Mouse (Mus musculus): ENCODE results near the gene Hsd17b2.

Gene Hsd17b2

DNA sequence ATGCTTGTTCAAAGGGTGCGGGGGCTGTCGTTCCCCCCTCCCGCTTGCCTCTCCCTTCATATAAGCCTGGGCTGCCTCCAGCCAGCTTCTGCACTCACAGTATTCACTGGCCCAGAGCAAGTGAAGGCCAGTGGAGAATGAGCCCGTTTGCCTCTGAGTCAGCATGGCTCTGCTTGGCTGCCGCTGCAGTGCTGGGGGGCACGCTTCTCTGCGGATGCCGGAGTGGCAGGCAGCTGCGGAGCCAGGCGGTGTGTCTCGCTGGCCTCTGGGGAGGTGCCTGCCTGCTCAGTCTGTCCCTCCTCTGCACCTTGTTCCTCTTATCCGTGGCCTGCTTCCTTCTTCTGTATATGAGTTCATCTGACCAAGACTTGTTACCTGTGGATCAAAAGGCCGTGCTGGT lies at the start of gene Hsd17b2:
Hsd17b2 (plus strand) TSS at position 46 of the 400 bp plus-strand sequence.
- DNase-seq (ENCODE audit: extremely low read depth, low read depth), result no peak

DNA sequence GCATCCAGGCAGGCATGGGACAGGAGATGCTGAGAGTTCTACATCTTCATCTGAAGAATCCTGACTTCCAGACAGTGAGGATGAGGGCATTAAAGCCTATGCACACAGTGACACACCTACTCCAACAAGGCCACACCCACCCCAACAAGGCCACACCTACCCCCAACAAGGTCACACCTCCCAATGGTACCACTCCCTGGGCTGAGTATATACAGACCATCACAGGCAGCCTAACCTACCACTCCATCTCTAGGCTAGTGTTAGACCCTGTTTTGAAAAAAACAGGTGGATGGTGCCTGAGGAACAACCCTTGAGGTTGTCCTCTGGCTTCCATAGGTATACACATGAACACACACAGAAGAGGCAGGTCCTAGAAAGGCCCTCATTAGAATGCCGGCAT lies 49.4 kb upstream of the Hsd17b2 start:
- DNase-seq (ENCODE audit: extremely low read depth, low read depth), result no peak

DNA sequence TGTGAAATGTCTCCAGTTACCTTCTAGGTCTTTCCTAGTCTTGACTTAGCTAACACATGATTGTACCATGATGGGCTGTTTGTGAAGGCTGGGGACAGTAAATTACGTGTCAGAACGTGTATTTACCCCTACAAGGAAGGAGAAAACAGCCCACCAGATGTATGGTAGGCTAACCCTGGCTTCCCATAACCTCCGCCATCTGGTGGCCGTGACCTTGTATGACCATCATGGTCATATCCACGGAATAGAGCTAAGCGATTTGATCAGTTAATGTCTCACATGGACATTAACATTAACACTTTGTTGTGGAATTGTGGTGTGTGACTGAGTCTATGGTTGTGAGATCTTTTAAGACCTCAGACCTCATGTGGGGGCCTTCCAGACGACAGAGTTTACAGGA lies 42.7 kb upstream of the Hsd17b2 start:
- no peak for DNase-seq (ENCODE audit: extremely low read depth, low read depth)

DNA sequence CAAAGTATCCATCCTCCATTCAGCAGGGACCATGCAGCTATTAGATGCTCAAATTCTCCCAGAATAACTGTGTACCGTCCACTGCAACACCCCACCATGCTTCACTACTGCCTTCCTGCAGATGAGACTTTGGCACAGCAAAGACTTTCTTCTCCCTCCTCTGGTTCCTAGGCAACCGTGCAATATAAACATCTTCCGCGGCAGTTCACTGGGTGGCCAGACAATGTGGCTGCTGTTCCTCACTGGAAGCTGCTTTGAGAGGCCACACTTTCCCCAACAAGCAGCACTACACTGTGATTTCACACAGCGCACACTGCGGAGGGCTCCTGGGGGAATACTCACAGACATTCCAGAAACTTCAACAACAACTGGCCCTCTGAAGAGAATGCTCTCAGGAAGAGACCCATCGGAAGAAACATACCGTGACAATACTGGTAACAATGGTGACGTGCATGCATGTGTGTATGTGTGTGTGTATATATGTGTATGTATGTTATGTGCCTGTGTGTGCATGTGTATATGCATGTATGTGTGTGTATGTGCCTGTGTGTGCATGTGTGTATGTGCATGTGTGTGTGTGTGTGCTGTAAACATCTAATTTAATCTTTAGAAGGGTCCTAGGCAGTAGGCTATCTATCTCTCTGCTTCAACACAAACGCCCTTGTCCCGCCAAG lies 41.2 kb upstream of the Hsd17b2 start:
- no peak for DNase-seq (ENCODE audit: extremely low read depth, low read depth)

DNA sequence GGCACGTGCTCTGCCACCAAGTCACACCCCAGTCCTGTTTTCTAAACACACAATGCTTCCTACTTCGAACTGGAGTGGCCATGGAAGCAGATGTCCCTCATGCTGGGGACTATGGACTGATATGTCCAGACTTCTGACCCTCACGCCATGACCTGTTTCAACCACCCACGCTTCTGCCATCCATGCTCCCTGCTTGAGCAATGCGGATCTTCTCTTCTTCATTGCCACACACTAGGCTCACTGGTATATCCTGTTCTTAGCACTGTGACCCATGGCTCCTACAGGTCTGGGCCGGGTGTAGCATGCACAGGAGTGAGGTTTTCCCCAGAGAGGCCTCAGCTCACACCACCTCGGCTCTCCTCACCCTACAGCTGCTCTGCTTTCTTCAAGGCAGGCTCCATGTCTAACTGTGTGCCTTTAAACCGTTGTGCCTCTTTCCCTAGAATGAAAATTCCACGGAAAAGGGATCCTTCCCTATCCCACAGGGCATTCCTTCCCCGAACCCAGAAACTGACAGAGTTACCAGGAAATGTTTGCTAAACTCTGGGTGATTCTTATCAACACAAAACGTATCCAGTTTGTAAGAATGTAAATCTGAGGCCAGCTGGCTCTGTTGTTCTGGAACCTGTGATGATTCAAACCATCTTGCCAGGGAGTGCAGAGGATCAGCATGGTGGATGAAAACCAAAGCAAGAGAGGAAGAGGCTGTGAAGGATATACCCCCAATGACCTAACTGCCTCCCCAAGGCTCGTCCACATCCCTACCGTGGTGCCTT lies 34.2 kb upstream of the Hsd17b2 start:
- DNase-seq (ENCODE audit: extremely low read depth, low read depth), result no peak

DNA sequence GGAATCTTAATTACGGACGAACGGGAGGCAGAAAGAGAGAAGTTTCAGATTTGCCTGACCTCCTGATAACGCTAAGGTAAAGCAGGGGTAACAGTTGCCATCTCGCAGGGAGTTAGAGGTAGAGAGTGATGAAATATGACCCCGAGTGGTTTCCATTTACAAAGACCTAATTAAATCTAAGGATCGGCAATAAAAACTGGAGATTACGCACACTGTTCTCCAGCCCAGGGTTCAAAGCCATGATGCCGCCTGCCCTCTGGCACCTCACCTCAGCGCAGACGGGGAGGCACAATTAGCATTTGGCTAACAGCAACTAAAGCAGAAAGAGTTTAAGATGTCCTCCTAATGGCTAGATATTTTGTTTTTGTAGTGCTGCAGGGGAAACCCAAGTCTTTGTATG lies 31.2 kb upstream of the Hsd17b2 start:
- no peak for DNase-seq (ENCODE audit: extremely low read depth, low read depth)

DNA sequence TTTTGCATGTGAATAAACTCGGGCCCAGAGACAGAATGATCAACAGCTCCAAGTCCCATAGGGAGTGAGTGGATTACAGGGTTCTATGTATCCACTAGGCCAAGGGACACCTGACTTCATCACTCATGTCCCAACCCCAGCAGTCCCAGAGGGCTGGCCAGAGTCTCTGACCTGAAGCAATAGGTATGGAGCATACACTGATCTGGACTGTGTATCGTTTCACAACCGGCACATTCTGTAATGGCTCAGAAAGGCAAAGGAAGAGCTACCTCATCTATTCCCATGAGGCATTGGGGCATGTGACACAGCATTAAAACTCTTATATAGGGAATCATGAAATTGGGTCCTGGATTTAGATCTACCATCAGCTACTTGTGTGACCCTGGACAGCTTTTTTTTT lies 29.1 kb upstream of the Hsd17b2 start:
- DNase-seq (ENCODE audit: extremely low read depth, low read depth), result no peak

DNA sequence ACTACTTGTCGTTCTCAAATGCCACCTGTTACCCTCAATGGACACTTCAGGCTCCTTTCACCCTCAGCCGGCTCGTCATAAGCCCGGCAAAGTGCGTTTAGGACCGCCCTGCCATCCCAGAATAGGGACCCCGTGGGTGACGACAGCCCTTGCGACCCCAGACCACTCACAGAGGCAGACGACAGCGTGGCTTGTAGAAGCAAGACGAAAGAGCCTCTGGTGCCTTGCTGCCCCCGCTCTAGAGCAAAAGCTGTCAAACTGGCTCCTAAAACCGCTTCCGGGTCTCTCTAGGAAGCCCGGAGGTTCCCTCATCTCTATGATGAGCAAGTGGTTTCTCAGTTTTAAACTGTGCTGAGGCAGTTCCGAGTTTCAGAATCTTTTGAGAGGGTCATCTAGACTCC lies 28.3 kb upstream of the Hsd17b2 start, which contains the start of gene Sdr42e1:
Sdr42e1 (minus strand) TSS at position 260 of the 401 bp plus-strand sequence.
- DNase-seq (ENCODE audit: extremely low read depth, low read depth), result no peak

DNA sequence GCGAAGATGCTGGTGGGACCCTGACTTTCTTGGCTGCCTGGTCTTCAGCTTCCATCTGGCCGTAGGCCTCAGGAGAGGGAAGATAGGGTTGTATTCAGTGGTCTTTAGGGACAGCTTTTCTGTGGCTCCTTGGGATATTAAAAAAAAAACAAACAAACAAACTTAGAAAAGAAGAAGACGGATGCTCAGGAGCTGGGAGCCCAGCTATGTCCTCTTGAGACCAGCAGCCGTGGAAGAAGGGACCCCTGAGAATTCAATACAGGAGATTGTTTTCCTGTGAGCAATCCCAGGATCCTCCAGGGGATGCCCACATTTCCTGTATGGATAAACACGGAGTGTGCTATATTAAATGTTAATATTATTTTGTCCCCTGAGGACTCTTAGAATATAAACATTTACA lies 26.5 kb upstream of the Hsd17b2 start:
- DNase-seq (ENCODE audit: extremely low read depth, low read depth), result no peak

DNA sequence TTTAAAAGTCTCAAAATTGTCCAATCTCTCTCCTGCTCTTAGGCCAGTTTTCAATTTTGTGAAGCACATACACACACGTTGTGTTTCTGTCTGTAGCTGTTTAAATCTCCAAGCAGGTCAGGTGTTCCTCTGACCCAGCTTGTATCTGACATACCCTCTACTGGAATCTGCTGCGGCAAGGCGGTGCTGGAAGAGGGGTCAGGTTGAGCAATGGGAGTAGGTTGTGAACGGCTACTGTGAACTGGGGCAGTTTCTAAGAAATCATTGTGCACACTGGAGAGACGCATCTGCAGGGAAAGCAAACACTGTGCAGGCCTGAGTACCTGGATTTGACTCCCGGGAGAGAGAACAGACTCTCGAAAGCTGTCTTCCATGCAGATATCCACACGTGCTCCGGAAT lies 25.2 kb upstream of the Hsd17b2 start:
- no peak for DNase-seq (ENCODE audit: extremely low read depth, low read depth)

DNA sequence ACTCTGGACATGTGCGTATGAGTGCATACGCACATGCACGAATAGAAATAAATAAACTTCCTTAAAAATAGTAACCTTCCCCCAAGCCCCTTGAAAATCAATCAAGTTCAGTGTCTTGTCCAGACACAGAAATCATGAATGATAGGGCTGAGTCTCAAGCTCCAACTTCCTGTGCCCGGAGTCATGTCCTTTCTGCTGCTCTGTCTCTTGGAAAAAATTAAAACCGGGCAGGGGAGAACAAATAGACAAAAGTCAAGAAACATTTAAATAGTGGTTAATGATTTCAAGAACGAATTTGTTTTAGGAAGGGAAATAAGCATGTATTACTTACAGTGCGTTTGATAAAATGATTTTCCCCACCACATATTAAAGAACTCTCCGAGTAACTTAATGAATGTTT lies 24.7 kb upstream of the Hsd17b2 start:
- no peak for DNase-seq (ENCODE audit: extremely low read depth, low read depth)

DNA sequence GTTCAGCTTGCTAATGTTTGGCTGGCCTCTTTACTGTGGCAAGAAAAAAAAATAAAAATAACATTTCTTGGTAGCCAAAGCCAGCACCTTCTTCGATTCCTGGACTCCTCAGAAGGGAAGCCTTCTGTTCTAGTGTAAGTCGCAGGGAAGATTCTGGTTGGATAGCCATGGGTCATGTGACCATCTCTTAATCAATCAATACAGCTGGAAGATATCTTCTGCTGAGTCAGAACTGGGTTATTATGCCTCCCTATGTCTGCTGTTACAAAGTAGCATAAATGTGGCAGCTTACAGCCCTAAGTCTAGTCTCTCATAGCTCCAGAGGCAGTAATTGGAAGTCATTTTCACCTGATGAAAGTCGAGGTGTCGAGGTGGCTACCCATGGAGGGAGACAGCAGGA lies 23.1 kb upstream of the Hsd17b2 start:
- DNase-seq (ENCODE audit: extremely low read depth, low read depth), result no peak

DNA sequence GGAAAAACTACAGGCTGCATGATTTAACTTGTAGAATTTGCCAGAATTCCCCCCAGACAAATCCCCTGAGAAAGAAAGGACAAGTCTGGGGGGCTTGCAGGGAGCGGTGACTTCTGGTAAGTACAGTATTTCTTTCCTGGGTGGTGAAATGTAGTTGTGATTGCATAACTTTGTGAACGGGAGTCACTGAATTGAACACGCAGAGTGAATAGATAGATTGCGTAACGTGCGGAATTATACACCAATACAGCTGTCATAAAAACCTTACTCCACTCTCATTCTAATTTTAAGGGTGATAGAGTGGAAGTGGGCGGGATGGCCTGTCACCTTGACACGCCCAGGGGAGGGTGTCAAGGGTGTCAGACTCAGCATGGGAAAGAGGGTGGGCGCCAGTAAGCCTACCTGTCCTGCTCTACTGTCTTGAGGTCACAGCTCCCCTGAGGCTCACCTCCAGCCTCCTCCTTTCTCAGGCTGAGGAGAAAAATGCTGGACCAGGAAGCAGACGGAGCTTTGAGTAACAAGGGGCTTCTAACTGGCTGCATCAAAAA lies 17.7 kb upstream of the Hsd17b2 start:
- no peak for DNase-seq (ENCODE audit: extremely low read depth, low read depth)

DNA sequence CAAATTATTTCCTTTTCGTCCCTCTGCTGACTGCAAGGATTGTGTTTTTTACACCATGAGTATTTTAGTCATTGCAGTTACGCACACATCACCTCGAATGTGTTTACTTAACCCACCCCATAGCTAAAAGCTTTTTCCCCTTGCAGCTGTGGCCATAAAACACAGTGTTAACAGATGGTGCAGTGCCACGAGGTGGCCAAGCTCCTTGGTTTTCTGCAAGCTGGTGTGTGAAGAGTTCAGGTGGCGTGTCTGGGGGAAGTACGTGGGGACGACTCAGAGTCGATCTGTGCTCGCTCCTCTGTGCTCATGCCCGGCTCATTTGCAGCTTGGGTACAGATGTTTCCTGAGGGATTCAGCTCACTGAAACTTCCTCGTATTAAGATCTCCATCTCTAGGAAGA lies 17.2 kb upstream of the Hsd17b2 start:
- DNase-seq (ENCODE audit: extremely low read depth, low read depth), result no peak

DNA sequence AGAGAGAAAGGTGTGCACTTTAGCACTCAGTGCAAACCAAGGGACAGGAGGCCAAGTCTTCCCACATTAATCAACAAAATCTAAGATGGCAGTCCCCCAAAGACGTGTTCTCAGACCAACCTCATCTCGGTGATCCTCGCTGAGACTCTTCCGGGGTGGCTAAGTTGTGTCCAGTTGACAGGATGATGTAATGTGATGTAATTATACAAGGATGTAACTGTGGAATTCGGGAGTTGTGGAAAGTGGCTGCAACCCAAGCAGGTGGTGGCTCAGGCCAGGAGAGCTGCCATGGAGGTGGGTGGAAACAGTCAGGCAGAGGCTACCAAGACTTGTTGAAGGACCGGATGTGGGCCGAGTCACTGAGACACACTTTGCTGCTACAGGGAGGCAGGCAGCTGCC lies 13.8 kb upstream of the Hsd17b2 start:
- DNase-seq (ENCODE audit: extremely low read depth, low read depth), result no peak

DNA sequence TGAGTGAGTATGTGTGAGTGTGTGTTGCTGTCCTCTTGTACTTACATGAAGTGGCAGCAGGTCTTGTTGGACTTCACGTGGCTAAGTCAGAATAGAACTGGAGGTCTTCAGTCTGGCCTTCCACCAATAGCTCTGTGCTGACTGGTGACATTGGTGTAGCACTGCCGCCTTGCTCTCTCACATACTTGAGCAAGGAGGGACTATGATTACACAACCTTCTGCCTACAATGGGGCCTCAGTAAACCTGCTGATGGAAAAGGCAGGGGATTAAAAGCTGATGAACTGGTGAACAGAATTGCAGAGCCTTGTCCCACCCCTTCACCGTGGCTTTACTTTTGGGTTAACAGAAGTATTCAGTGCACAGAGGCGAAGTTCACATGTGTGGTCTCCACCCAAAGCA lies 9.6 kb upstream of the Hsd17b2 start:
- no peak for DNase-seq (ENCODE audit: extremely low read depth, low read depth)

DNA sequence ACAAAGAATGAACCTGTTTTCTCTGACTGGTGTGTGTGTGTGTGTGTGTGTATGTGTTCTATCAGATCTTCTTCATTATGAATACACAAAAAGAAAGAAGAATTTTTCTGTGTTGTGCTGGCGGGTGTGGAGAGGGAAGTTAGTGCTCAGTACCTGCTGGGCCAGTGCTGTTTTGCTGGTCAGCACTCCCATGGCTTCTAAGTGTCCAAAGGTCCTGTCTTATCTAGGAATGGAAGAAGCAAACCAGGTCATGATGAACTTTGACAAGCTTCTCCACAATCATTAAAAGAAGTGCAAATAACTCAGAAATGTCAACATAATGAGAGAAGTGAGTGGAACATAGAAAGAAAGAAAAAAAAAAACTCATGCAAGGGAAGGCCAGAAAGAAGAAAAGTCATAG lies 6.1 kb upstream of the Hsd17b2 start:
- no peak for DNase-seq (ENCODE audit: extremely low read depth, low read depth)

DNA sequence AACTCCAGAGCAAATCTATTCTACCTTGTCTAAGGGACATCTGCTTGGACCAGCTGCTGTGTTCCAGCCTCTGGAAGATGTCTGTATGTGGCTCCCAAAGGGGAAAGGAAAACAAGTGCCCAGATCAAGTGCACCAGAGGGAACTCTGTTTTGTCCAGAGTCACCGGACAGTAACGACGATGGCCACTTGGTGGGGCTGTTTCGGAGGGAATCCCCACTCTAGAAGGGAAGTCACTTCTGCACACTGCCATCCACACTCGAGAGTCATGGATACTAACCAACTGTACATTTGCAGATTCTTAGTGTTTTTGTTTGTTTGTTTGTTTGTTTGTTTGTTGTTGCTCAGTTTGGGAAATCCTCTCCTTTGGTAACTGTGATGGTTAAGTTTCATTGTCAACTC lies 4.5 kb upstream of the Hsd17b2 start:
- no peak for DNase-seq (ENCODE audit: extremely low read depth, low read depth)

DNA sequence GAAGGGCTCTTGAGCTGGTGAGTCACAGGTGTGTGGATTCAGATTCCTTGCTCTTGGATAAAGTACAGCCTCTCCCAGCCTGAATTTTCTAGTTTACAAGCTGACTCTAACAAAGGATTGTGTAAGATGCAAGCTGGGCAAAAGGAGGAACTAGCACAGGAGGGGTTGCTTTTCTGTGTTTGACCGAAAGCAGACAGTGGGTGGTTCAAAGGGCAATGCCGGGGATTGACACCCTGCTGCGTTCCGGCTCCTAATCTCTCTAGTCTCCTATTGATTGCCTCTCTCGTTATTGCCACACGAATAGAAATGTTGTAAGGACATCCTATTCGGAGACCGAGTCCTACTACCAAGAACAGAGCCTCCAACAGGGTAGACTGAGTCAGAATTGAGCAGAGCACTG lies 1.0 kb upstream of the Hsd17b2 start:
- DNase-seq (ENCODE audit: extremely low read depth, low read depth), result no peak

DNA sequence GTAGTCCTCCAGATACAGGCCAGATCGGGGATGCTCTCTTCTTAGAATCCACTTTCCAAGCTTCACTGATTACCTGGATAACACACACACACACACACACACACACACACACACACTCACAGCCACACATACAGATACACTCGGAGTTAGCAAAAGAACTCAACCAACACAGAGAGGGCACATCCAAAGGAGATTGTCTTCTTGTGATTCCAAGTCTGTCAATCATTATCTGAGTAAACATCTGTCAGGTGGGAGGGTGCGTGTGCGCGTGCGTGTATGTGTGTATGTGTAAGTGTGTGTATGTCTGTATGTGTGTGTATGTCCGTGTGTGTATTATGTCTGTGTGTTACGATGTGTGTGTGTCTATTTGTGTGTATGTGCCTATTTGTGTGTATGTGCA lies 458 bp upstream of the Hsd17b2 start:
- DNase-seq (ENCODE audit: extremely low read depth, low read depth), result no peak

DNA sequence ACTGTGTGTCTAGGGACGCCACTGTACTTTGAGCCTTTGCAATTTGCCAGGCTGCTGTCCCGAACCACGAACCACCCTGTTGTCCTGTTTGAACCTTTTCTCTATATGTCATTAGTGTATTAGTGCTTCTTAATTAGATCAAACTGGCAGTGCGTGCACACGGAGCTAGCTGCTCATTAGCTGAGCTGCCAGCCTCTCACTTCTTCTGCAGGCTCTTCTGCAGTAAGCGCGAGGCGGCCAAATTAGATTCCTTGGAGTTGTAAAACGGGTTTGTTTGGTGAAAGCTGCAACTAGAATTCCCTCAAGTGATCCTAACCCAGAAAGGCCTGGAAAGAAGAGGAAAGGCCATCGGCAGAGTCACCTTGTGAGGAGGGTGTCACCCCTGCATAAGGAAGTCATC lies 997 bp downstream of the Hsd17b2 start:
- no peak for DNase-seq (ENCODE audit: extremely low read depth, low read depth)

DNA sequence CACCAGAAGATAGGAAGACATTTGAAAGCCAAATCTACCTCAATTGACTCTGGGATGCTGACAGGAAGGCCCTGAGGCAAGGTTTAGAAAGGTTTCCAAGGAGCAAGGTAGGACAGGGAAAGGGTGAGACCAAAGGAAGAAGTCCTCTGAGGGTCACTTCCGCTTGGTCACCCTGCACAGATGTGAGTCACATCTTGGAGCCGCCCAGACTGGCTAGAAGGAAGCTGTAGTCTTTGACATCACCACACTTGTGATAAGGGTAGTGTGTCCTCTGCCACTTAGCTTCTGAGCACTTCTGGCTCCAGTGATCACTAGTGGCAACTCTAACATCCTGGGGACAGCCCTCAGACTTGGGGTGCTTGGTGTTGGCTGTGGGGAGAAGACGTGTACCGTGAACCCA lies 4.4 kb downstream of the Hsd17b2 start:
- DNase-seq (ENCODE audit: extremely low read depth, low read depth), result no peak

DNA sequence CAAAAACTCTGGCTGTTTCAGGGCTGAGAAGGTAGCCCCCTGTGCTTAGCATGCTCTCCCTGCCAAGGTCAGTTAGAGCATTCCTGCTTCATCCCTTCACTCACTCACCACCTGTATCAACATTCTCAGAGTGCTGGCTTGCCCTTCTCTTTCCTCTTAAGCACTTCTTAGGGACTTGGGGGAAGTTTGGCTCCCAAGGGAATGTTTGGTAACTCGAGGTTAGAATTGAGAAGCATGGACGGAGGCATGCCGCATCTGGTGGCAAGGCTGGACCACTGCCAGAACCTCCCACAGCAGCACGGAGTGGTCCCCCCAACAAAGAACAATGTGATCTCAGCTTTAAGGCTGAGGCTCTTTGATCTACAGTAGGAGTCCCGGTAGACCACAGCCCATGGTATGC lies 10.5 kb downstream of the Hsd17b2 start:
- no peak for DNase-seq (ENCODE audit: extremely low read depth, low read depth)

Measured in MEL-GATA-1-ER (cell line).